Mouse (Mus musculus) liver, adult 2 months (tissue): ENCODE data around the gene Rgs12. TPM values are rescaled to one million over a fixed set of nuclear protein-coding genes. Genes with fewer than 3 reads are reported as not detected.

Experiments
- DNase-seq: peaks from one replicate; pipeline ENCODE4 v3.0.0-alpha.2; 2011; ENCODE audit warnings: low read depth, low spot score; ENCODE audit errors: extremely low read depth
- H3K27ac ChIP-seq: fragments of 200-500 bp; replicated peaks from 2 replicates; pipeline ENCODE4 v1.5.1; 2012; ENCODE audit warnings: low read depth, mild to moderate bottlenecking, control low read depth, inconsistent platforms, low read length; ENCODE audit not compliant: insufficient read depth
- H3K27me3 ChIP-seq: fragments of 200-500 bp; 2 replicates; pipeline ENCODE4 v1.6.1; 2012; ENCODE audit warnings: mild to moderate bottlenecking, moderate library complexity, low read length, inconsistent platforms; ENCODE audit not compliant: control insufficient read depth, insufficient read depth
- H3K36me3 ChIP-seq: fragments of 200-500 bp; 2 replicates; pipeline ENCODE4 v1.6.1; 2012; ENCODE audit warnings: low read length, inconsistent platforms; ENCODE audit not compliant: control insufficient read depth, insufficient read depth
- H3K4me1 ChIP-seq: fragments of 200-500 bp; 2 replicates; pipeline ENCODE4 v1.6.1; 2011; ENCODE audit warnings: low read length; ENCODE audit not compliant: control insufficient read depth, insufficient read depth
- H3K4me3 ChIP-seq: fragments of 200-500 bp; 2 replicates; pipeline ENCODE4 v1.5.1; 2011; ENCODE audit warnings: low read depth, mild to moderate bottlenecking, control low read depth, low read length, moderate library complexity; ENCODE audit not compliant: insufficient read depth
- H3K79me2 ChIP-seq: fragments of 200-500 bp; 2 replicates; pipeline ENCODE4 v1.6.1; 2012; ENCODE audit warnings: inconsistent platforms, mild to moderate bottlenecking, low read length, moderate library complexity; ENCODE audit not compliant: control insufficient read depth, insufficient read depth
- H3K9ac ChIP-seq: fragments of 200-500 bp; 2 replicates; pipeline ENCODE4 v1.6.1; 2012; ENCODE audit warnings: low read depth, mild to moderate bottlenecking, control low read depth, inconsistent platforms, low read length
- CTCF ChIP-seq: fragments of 200-500 bp; IDR thresholded peaks from 2 replicates; pipeline ENCODE4 v1.5.1; 2011; ENCODE audit warnings: low read depth, low read length, control low read depth
- POLR2A ChIP-seq: fragments of 200-500 bp; IDR thresholded peaks from 2 replicates; pipeline ENCODE4 v1.6.1; 2011; ENCODE audit warnings: low read length, control low read depth; ENCODE audit not compliant: insufficient read depth; ENCODE audit errors: extremely low read depth
- WGBS: fragments of 180-500 bp; shearing (Covaris S2); methylation state at CpG from one replicate; pipeline ENCODE4 v1.1.7; 2018; 5-methylcytosine and 5-hydroxymethylcytosine counted together
- polyA plus RNA-seq: library from polyadenylated mRNA; depleted of rRNA; stranded (reverse); fragments of >200 nt; gene quantifications from 2 replicates; pipeline ENCODE4 v1.2.3, GENCODE M21; 2012; rRNA removed
- total RNA-seq: library from RNA; depleted of rRNA; stranded (reverse); fragments of >200 nt; gene quantifications from 2 replicates; pipeline ENCODE4 v1.2.3, GENCODE M21; 2014; rRNA removed

Rgs12 gene
- total and polyA plus RNA-seq, 2 experiments, result 4.7 to 6.3 TPM

DNA sequence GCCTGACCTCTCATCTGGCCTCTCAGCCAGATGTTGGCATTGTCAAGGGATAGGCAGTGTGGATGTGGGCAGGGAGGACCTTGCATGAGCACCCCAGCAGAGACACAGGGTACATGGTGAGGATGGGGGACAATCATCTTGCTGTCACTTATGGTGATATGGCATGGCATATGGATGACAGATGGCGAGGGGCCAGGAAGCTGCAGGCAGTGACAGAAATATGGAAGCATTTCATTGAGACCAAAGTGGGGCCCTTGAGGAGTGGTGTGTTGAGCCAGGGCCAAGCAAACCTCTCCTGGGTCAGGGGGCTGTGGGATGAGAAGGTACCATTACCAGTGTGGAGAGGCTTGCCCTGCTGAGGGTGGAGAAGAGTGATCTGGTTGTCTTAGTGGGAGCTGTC, 127.1 kb downstream of the Rgs12 start:
- DNase-seq, result no peak
- no peaks in the 10 kb centered on the region for H3K36me3 ChIP-seq
- WGBS, result 97% methylated on average over 1 of the region's 1 CpGs
- no peaks in the 10 kb centered on the region for H3K4me1 ChIP-seq
- H3K4me3 ChIP-seq, result no peak overlapping the region
- H3K27ac ChIP-seq, result no peak overlapping the region
- H3K9ac ChIP-seq, result no peak overlapping the region
- TF ChIP-seq CTCF, result no peak
- no peak for TF ChIP-seq POLR2A
- no peaks in the 10 kb centered on the region for H3K27me3 ChIP-seq
- H3K79me2 ChIP-seq, result no peaks in the 10 kb centered on the region

DNA sequence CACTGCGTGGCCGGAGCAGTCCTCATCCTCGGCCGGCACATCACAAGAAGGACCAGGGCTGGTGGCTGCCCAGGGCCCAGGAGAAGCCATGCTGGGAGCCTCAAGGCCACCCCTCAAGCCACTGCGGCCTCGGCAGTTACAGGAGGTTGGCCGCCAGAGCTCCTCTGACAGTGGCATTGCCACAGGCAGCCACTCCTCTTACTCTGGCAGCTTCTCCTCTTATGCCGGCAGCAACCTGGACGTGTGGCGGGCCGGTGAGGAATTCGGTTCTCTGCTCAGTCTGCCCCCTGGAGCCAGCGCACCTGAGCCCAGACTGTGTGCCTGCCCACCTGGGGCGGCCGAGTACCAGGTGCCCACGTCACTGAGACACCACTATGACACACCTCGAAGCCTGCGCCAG, 129.9 kb downstream of the Rgs12 start:
- DNase-seq, result no peak
- WGBS, result 38% methylated on average over 17 of the region's 18 CpGs
- Histone ChIP-seq H3K9ac (no peak overlapping the region), H3K36me3 (no peaks in the 10 kb centered on the region), H3K27ac (no peak overlapping the region), H3K4me3 (no peak overlapping the region), H3K27me3 (no peaks in the 10 kb centered on the region), H3K4me1 (no peaks in the 10 kb centered on the region), H3K79me2 (no peaks in the 10 kb centered on the region)
- TF ChIP-seq CTCF (no peak), POLR2A (no peak)

DNA sequence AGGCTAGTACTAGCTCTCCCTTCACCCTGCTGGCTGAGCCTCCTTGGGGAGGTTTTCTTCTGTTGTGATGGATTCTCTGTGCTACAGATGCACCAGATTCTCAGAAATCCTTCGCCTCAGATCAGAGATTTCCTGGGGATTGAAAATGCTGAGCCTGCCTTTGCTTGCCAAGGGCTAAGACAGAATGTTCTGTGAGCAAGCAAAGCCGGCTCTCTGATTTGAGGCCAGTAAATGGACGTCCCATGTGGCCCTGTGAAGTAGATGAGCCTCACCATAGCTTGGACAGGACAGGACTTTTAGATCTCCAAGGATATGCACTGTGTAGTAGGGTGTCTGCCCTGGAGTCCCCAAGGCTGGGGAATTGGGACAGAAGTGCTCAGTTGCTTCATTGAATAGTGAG, 135.7 kb downstream of the Rgs12 start:
- H3K9ac ChIP-seq, result no peak overlapping the region
- H3K27me3 ChIP-seq, result no peaks in the 10 kb centered on the region
- H3K4me1 ChIP-seq, result no peaks in the 10 kb centered on the region
- H3K79me2 ChIP-seq, result no peaks in the 10 kb centered on the region
- TF ChIP-seq CTCF (no peak), POLR2A (no peak)
- no peak for DNase-seq
- H3K4me3 ChIP-seq, result no peak overlapping the region
- H3K36me3 ChIP-seq, result no peaks in the 10 kb centered on the region
- WGBS, result 74% methylated on average over 3 of the region's 3 CpGs
- no peak overlapping the region for H3K27ac ChIP-seq

DNA sequence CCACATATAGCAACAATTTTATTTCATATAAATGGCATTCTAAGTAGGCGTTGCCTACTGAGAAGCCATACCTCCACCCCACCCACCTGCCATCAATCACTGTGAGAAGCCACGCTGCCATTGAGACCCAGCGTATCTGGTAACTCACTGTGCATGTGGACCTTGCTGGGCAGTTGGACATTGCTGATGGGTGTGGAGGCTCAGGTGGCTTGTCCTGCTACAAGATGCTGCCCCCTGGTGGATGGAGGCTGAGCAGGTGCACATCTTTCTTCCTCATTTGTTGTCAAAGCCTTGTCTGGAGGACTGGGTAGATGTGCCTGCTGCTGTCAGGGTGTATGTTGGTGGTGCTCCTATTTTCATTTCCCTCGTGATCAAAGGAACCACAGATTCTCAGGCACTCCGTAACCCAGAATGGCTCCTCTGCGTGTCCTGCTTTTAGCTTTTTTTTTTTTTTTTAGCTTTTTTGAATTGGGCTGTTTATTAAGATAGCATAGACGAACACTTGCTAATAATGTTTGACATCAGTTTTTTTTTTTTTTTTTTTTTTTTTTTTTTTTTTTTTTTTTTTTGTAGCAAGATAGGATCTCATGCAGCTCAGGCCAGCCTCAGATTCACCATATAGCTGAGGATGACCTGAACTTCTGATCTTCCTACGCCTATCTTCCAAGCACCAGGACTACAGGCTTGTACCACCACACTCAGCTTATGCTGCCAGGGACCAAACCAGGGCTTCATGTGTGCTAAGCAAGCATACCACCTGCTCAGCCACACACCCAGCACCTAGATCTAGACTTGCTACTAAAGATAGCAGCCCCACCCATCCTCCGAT, 139.8 kb downstream of the Rgs12 start:
- H3K4me3 ChIP-seq, result no peak overlapping the region
- DNase-seq, result peak; percentile 64
- H3K27ac ChIP-seq, result no peak overlapping the region
- H3K27me3 ChIP-seq, result no peaks in the 10 kb centered on the region
- 68% methylated on average over 9 of the region's 9 CpGs for WGBS
- H3K9ac ChIP-seq, result no peak overlapping the region
- no peaks in the 10 kb centered on the region for H3K79me2 ChIP-seq
- no peak for TF ChIP-seq POLR2A
- TF ChIP-seq CTCF, result peak; percentile 95
- no peaks in the 10 kb centered on the region for H3K4me1 ChIP-seq
- peaks cover 10% of the 10 kb centered on the region; the same call in 1 of the 2 replicates for H3K36me3 ChIP-seq

Other genes with a start within 250 kb of the Rgs12 start
- gene Htt, start 187.7 kb upstream of the Rgs12 start, total RNA-seq, result 10.2 and 12.6 TPM in 2 replicates
- gene Htt, start 187.7 kb upstream of the Rgs12 start, polyA plus RNA-seq, result 3.5 and 5.2 TPM in 2 replicates
- 0.13 and 0.37 TPM in 2 replicates for gene Msantd1, start 41.4 kb upstream of the Rgs12 start, total RNA-seq
- gene Msantd1, start 41.4 kb upstream of the Rgs12 start, polyA plus RNA-seq, result 0.70 and 0.92 TPM in 2 replicates
- gene Hgfac, start 92.1 kb downstream of the Rgs12 start, total RNA-seq, result 239 and 244 TPM in 2 replicates
- gene Hgfac, start 92.1 kb downstream of the Rgs12 start, polyA plus RNA-seq, result 780 and 1,032 TPM in 2 replicates
- gene Dok7, start 107.3 kb downstream of the Rgs12 start, total RNA-seq, result not detected in 2 replicates
- gene Dok7, start 107.3 kb downstream of the Rgs12 start, polyA plus RNA-seq, result not detected in 2 replicates
- gene Lrpap1, start 156.3 kb downstream of the Rgs12 start, total RNA-seq, result 37.8 and 39.1 TPM in 2 replicates
- gene Lrpap1, start 156.3 kb downstream of the Rgs12 start, polyA plus RNA-seq, result 22.4 and 22.7 TPM in 2 replicates